Mouse (Mus musculus) olfactory bulb, adult 2 months (tissue): ENCODE results near the gene Nell1. TPM values are rescaled to one million over a fixed set of nuclear protein-coding genes. Genes with fewer than 3 reads are reported as not detected.

Source experiments
- H3K27ac ChIP-seq: fragments of 200-500 bp; 2 replicates; pipeline ENCODE4 v1.5.1; 2012; ENCODE audit warnings: low read depth, low read length; ENCODE audit not compliant: insufficient read depth
- H3K4me1 ChIP-seq: fragments of 200-500 bp; 2 replicates; pipeline ENCODE4 v1.6.1; 2012; ENCODE audit warnings: low read length; ENCODE audit not compliant: control insufficient read depth, insufficient read depth
- H3K4me3 ChIP-seq: fragments of 200-500 bp; 2 replicates; pipeline ENCODE4 v1.5.1; 2012; ENCODE audit warnings: mild to moderate bottlenecking, low read depth, low read length, moderate library complexity; ENCODE audit not compliant: insufficient read depth
- CTCF ChIP-seq: fragments of 200-500 bp; IDR thresholded peaks from 2 replicates; pipeline ENCODE4 v1.5.1; 2012; ENCODE audit warnings: low read depth, mild to moderate bottlenecking, low read length, moderate library complexity; ENCODE audit not compliant: insufficient read depth
- POLR2A ChIP-seq: fragments of 200-500 bp; IDR thresholded peaks from 2 replicates; pipeline ENCODE4 v1.6.1; 2012; ENCODE audit warnings: mild to moderate bottlenecking, low read depth, low read length, moderate library complexity; ENCODE audit not compliant: insufficient read depth
- WGBS: fragments of 180-500 bp; shearing (Covaris S2); methylation state at CpG from one replicate; pipeline ENCODE4 v1.1.7; 2018; 5-methylcytosine and 5-hydroxymethylcytosine counted together
- polyA plus RNA-seq: library from polyadenylated mRNA; stranded (reverse); fragments of >200 nt; gene quantifications from 2 replicates; pipeline ENCODE4 v1.2.4, GENCODE M21; 2012; ENCODE audit warnings: low replicate concordance; ENCODE audit not compliant: missing spikeins, insufficient read depth, insufficient read length

Gene Nell1
- polyA plus RNA-seq, 1 experiment: not detected

- WGBS: 74% methylated on average over 2 of the region's 2 CpGs
- Histone ChIP-seq H3K27ac (no peak overlapping the region), H3K4me3 (no peak overlapping the region), H3K4me1 (no peaks in the 10 kb centered on the region)
- no peak for TF ChIP-seq POLR2A
- no peak for TF ChIP-seq CTCF
Observed at GRCm38 (mm10) chr7:50005268-50005667, 30.6 kb downstream of the Nell1 start.

GRCm38 (mm10) chr7:50035187-50036153, 60.8 kb downstream of the Nell1 start:
- 87% methylated on average over 13 of the region's 13 CpGs for WGBS
- H3K4me3 ChIP-seq: no peak overlapping the region
- H3K4me1 ChIP-seq: no peaks in the 10 kb centered on the region
- TF ChIP-seq POLR2A (no peak), CTCF (no peak)
- no peak overlapping the region for H3K27ac ChIP-seq

- no peak overlapping the region for H3K27ac ChIP-seq
- 76% methylated on average over 6 of the region's 6 CpGs for WGBS
- no peaks in the 10 kb centered on the region for H3K4me1 ChIP-seq
- no peak overlapping the region for H3K4me3 ChIP-seq
- TF ChIP-seq CTCF (no peak), POLR2A (no peak)
Observed at GRCm38 (mm10) chr7:50041112-50041511, 66.4 kb downstream of the Nell1 start.

GRCm38 (mm10) chr7:50050144-50050543, 75.5 kb downstream of the Nell1 start:
- Histone ChIP-seq H3K4me1 (no peaks in the 10 kb centered on the region), H3K4me3 (no peak overlapping the region), H3K27ac (no peak overlapping the region)
- TF ChIP-seq POLR2A: no peak
- no peak for TF ChIP-seq CTCF
- 63% methylated on average over 4 of the region's 4 CpGs for WGBS

- TF ChIP-seq POLR2A (no peak), CTCF (no peak)
- Histone ChIP-seq H3K4me3 (no peak overlapping the region), H3K4me1 (no peaks in the 10 kb centered on the region), H3K27ac (no peak overlapping the region)
- WGBS: 88% methylated on average over 2 of the region's 2 CpGs
Observed at GRCm38 (mm10) chr7:50053704-50054103, 79.0 kb downstream of the Nell1 start.

- TF ChIP-seq CTCF: no peak
- no peak for TF ChIP-seq POLR2A
- Histone ChIP-seq H3K4me1 (no peaks in the 10 kb centered on the region), H3K27ac (no peak overlapping the region), H3K4me3 (no peak overlapping the region)
- 62% methylated on average over 5 of the region's 5 CpGs for WGBS
Observed at GRCm38 (mm10) chr7:50094461-50094860, 119.8 kb downstream of the Nell1 start.

- WGBS: 72% methylated on average over 8 of the region's 8 CpGs
- H3K4me1 ChIP-seq: no peaks in the 10 kb centered on the region
- H3K4me3 ChIP-seq: no peak overlapping the region
- H3K27ac ChIP-seq: no peak overlapping the region
- TF ChIP-seq CTCF: no peak
- no peak for TF ChIP-seq POLR2A
Observed at GRCm38 (mm10) chr7:50105612-50106321, 131.1 kb downstream of the Nell1 start.

GRCm38 (mm10) chr7:50107261-50107660, 132.6 kb downstream of the Nell1 start:
- Histone ChIP-seq H3K4me1 (no peaks in the 10 kb centered on the region), H3K4me3 (no peak overlapping the region), H3K27ac (no peak overlapping the region)
- TF ChIP-seq CTCF: no peak
- no peak for TF ChIP-seq POLR2A
- WGBS: 53% methylated on average over 2 of the region's 2 CpGs

- H3K27ac ChIP-seq: no peak overlapping the region
- no peaks in the 10 kb centered on the region for H3K4me1 ChIP-seq
- no peak overlapping the region for H3K4me3 ChIP-seq
- TF ChIP-seq CTCF: no peak
- no peak for TF ChIP-seq POLR2A
- WGBS: 92% methylated on average over 5 of the region's 5 CpGs
Observed at GRCm38 (mm10) chr7:50118348-50118747, 143.7 kb downstream of the Nell1 start.
